Mouse (Mus musculus): Measurements from ENCODE around the gene Abcg8.

GRCm38 (mm10) chr17:84685286-84685685 is 9.2 kb downstream of the Abcg8 start:
- TF ChIP-seq CTCF (IDR thresholded peaks at IDR 0.05; ENCODE audit: low read depth, low read length), result no peak
- TF ChIP-seq POLR2A (IDR thresholded peaks at IDR 0.05; ENCODE audit: extremely low read depth, insufficient read depth, low read length), result no peak

Data from liver, adult 2 months (tissue).